11 mouse cellular contexts compared by ENCODE assay signal in genomic region chr7:134151330-134151729, GRCm38 (mm10).
"Had no signal": no experiment of that assay in that cellular context is flagged by ENCODE, and none has a peak within 500 bp of the region (broad histone marks: within the 10 kb centered on the region; RNA-seq: fewer than 3 reads in every experiment).

No protein-coding gene starts in this region.

- H3K4me3 ChIP-seq: limb, embryonic 13.5 days; midbrain, embryonic 12.5 days had no signal

- H3K4me1 ChIP-seq: midbrain, embryonic 12.5 days had no signal

- H3K27ac ChIP-seq: kidney, postnatal 0 days; limb, embryonic 13.5 days; liver, embryonic 14.5 days; midbrain, embryonic 12.5 days; stomach, postnatal 0 days had no signal

- H3K4me2 ChIP-seq: limb, embryonic 13.5 days; midbrain, embryonic 12.5 days had no signal

- H3K9me3 ChIP-seq: limb, embryonic 13.5 days; midbrain, embryonic 12.5 days had no signal

- DNase-seq: left cerebral cortex, postnatal 4 days; lung, adult 18-20 months; right cerebral cortex, postnatal 14 days; thymus, adult 2 months; thymus, postnatal 25 days had no signal

- ATAC-seq: midbrain, embryonic 16.5 days had no signal

- H3K9ac ChIP-seq: limb, embryonic 13.5 days; liver, embryonic 14.5 days; midbrain, embryonic 12.5 days had no signal

- H3K36me3 ChIP-seq: limb, embryonic 13.5 days; midbrain, embryonic 12.5 days had no signal

- H3K27me3 ChIP-seq: limb, embryonic 13.5 days; midbrain, embryonic 12.5 days had no signal
